Mouse (Mus musculus): ENCODE measurements around the gene Tbc1d7. TPM values are rescaled to one million over a fixed set of nuclear protein-coding genes. Genes with fewer than 3 reads are reported as not detected.

Gene Tbc1d7
- polyA plus RNA-seq, 2 experiments = 4.7 to 12.6 TPM

- WGBS (ENCODE audit: insufficient replicate concordance) = 54% methylated on average over 16 of the region's 16 CpGs
- Histone ChIP-seq H3K27me3 (ENCODE audit: control insufficient read depth, insufficient read depth, low read length) (no peaks in the 10 kb centered on the region), H3K4me2 (ENCODE audit: low read depth) (no peak overlapping the region), H3K9ac (replicated peaks) (no peak overlapping the region), H3K36me3 (replicated peaks; ENCODE audit: control insufficient read depth, insufficient read depth, low read depth) (no peaks in the 10 kb centered on the region), H3K4me3 (ENCODE audit: insufficient read depth in 1 of 2, low read depth in 2 of 2, low read length in 2 of 2) (no peak overlapping the region), H3K27ac (no peak overlapping the region), H3K9me3 (ENCODE audit: control insufficient read depth, low read length) (no peaks in the 10 kb centered on the region), H3K4me1 (replicated peaks; ENCODE audit: control insufficient read depth in 2 of 2, insufficient read depth in 2 of 2, low read length in 1 of 2) (no peaks in the 10 kb centered on the region)
- TF ChIP-seq CTCF (IDR thresholded peaks at IDR 0.05; ENCODE audit: low read depth) (no peak), EP300 (IDR thresholded peaks at IDR 0.05; ENCODE audit: low read depth) (no peak)
- DNase-seq (ENCODE audit: low read depth in 3 of 3, low spot score in 3 of 3) = no peak
- no peak for ATAC-seq (ENCODE audit: insufficient read depth)
Observed at GRCm38 (mm10) chr13:43122306-43123070, 48.8 kb downstream of the Tbc1d7 start.

GRCm38 (mm10) chr13:43113141-43113540, 58.2 kb downstream of the Tbc1d7 start:
- WGBS (ENCODE audit: insufficient replicate concordance) = 64% methylated on average over 3 of the region's 3 CpGs
- Histone ChIP-seq H3K9me3 (ENCODE audit: control insufficient read depth, low read length) (no peaks in the 10 kb centered on the region), H3K36me3 (replicated peaks; ENCODE audit: control insufficient read depth, insufficient read depth, low read depth) (no peaks in the 10 kb centered on the region), H3K4me3 (ENCODE audit: insufficient read depth in 1 of 2, low read depth in 2 of 2, low read length in 2 of 2) (no peak overlapping the region), H3K27me3 (ENCODE audit: control insufficient read depth, insufficient read depth, low read length) (no peaks in the 10 kb centered on the region), H3K9ac (replicated peaks) (no peak overlapping the region), H3K27ac (no peak overlapping the region), H3K4me1 (replicated peaks; ENCODE audit: control insufficient read depth in 2 of 2, insufficient read depth in 2 of 2, low read length in 1 of 2) (no peaks in the 10 kb centered on the region; a peak in 1 of 4 replicates), H3K4me2 (ENCODE audit: low read depth) (no peak overlapping the region)
- TF ChIP-seq EP300 (IDR thresholded peaks at IDR 0.05; ENCODE audit: low read depth) = no peak
- no peak for TF ChIP-seq CTCF (IDR thresholded peaks at IDR 0.05; ENCODE audit: low read depth)
- DNase-seq (ENCODE audit: low read depth in 3 of 3, low spot score in 3 of 3) (no peak), ATAC-seq (ENCODE audit: insufficient read depth) (no peak)

GRCm38 (mm10) chr13:43112707-43113106, 58.6 kb downstream of the Tbc1d7 start:
- no peaks in the 10 kb centered on the region for H3K9me3 ChIP-seq (ENCODE audit: control insufficient read depth, low read length)
- H3K27ac ChIP-seq = no peak overlapping the region
- no peak overlapping the region for H3K9ac ChIP-seq (replicated peaks)
- no peak overlapping the region for H3K4me3 ChIP-seq (ENCODE audit: insufficient read depth in 1 of 2, low read depth in 2 of 2, low read length in 2 of 2)
- H3K4me1 ChIP-seq (replicated peaks; ENCODE audit: control insufficient read depth in 2 of 2, insufficient read depth in 2 of 2, low read length in 1 of 2) = no peaks in the 10 kb centered on the region; a peak in 1 of 4 replicates
- H3K4me2 ChIP-seq (ENCODE audit: low read depth) = no peak overlapping the region
- TF ChIP-seq CTCF (IDR thresholded peaks at IDR 0.05; ENCODE audit: low read depth) (no peak), EP300 (IDR thresholded peaks at IDR 0.05; ENCODE audit: low read depth) (no peak)
- no peaks in the 10 kb centered on the region for H3K27me3 ChIP-seq (ENCODE audit: control insufficient read depth, insufficient read depth, low read length)
- DNase-seq (ENCODE audit: low read depth in 3 of 3, low spot score in 3 of 3) = no peak
- no peak for ATAC-seq (ENCODE audit: insufficient read depth)
- 25% methylated on average over 3 of the region's 3 CpGs for WGBS (ENCODE audit: insufficient replicate concordance)
- H3K36me3 ChIP-seq (replicated peaks; ENCODE audit: control insufficient read depth, insufficient read depth, low read depth) = no peaks in the 10 kb centered on the region

GRCm38 (mm10) chr13:43112280-43112679, 59.0 kb downstream of the Tbc1d7 start:
- 55% methylated on average over 7 of the region's 7 CpGs for WGBS (ENCODE audit: insufficient replicate concordance)
- Histone ChIP-seq H3K27ac (no peak overlapping the region), H3K27me3 (ENCODE audit: control insufficient read depth, insufficient read depth, low read length) (no peaks in the 10 kb centered on the region), H3K36me3 (replicated peaks; ENCODE audit: control insufficient read depth, insufficient read depth, low read depth) (no peaks in the 10 kb centered on the region), H3K4me3 (ENCODE audit: insufficient read depth in 1 of 2, low read depth in 2 of 2, low read length in 2 of 2) (no peak overlapping the region), H3K4me2 (ENCODE audit: low read depth) (no peak overlapping the region), H3K9ac (replicated peaks) (no peak overlapping the region), H3K4me1 (replicated peaks; ENCODE audit: control insufficient read depth in 2 of 2, insufficient read depth in 2 of 2, low read length in 1 of 2) (no peaks in the 10 kb centered on the region; a peak in 1 of 4 replicates), H3K9me3 (ENCODE audit: control insufficient read depth, low read length) (no peaks in the 10 kb centered on the region)
- DNase-seq (ENCODE audit: low read depth in 3 of 3, low spot score in 3 of 3) (no peak), ATAC-seq (ENCODE audit: insufficient read depth) (no peak)
- TF ChIP-seq CTCF (IDR thresholded peaks at IDR 0.05; ENCODE audit: low read depth) (no peak), EP300 (IDR thresholded peaks at IDR 0.05; ENCODE audit: low read depth) (no peak)

GRCm38 (mm10) chr13:43104496-43104895, 66.8 kb downstream of the Tbc1d7 start:
- ATAC-seq (ENCODE audit: insufficient read depth) = no peak
- H3K9me3 ChIP-seq (ENCODE audit: control insufficient read depth, low read length) = no peaks in the 10 kb centered on the region
- H3K4me1 ChIP-seq (replicated peaks; ENCODE audit: control insufficient read depth in 2 of 2, insufficient read depth in 2 of 2, low read length in 1 of 2) = no peaks in the 10 kb centered on the region
- H3K9ac ChIP-seq (replicated peaks) = no peak overlapping the region
- TF ChIP-seq EP300 (IDR thresholded peaks at IDR 0.05; ENCODE audit: low read depth) (no peak), CTCF (IDR thresholded peaks at IDR 0.05; ENCODE audit: low read depth) (peak; percentile 34)
- no peak overlapping the region for H3K27ac ChIP-seq
- no peak for DNase-seq (ENCODE audit: low read depth in 3 of 3, low spot score in 3 of 3)
- no peaks in the 10 kb centered on the region for H3K36me3 ChIP-seq (replicated peaks; ENCODE audit: control insufficient read depth, insufficient read depth, low read depth)
- H3K27me3 ChIP-seq (ENCODE audit: control insufficient read depth, insufficient read depth, low read length) = no peaks in the 10 kb centered on the region
- H3K4me3 ChIP-seq (ENCODE audit: insufficient read depth in 1 of 2, low read depth in 2 of 2, low read length in 2 of 2) = no peak overlapping the region
- WGBS (ENCODE audit: insufficient replicate concordance) = 75% methylated on average over 9 of the region's 9 CpGs
- no peak overlapping the region for H3K4me2 ChIP-seq (ENCODE audit: low read depth)

Measured in liver, embryonic 14.5 days (tissue).